Mouse (Mus musculus): Measurements from ENCODE around the gene Hnrnpul1. TPM values are rescaled to one million over a fixed set of nuclear protein-coding genes. Genes with fewer than 3 reads are reported as not detected.

The Hnrnpul1 gene
- polyA plus RNA-seq, 1 experiment from 2014 or later, result 63.5 TPM

DNA sequence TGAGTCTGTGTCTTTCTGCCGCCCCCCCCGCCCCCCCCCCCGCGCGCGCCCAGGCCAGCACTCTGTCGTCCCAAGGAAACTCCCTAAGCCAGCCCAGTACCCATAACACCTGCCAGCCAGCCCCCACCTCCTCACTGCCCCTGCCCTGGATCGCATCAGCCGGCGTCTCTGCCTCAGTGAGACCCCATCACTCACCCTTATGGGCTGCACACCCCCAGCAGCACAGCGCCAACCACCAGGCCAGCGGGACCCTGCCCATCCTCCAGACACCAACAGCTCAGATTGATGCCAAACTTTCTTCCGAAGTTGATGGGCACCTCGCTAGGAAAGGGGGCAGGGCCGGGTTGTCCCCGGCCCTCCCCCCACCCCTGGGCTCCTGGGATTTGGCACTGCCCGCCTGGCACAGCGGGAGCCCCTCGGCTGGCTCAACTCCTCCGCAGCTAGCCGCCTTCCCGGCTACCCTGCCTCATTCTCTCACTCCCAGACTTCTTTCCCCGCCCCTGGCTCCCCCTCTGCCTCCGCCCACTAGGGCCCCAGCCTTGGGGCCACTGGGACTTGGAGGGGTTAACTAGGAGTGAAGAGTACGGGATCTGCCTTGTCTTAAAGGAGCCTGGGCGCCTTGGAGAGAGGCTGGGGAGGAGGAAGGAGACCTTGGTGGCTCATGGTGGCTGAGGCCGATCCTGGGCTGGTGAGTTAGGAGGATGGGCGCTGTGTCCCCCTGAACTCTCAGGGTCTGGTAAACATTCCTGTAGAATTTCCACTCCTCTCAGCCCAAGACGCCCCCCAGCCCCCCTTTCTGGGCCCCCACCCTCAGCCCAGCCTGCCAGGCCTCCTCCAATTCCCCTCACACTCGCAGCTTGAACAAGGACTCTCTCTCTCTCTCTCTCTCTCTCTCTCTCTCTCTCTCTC, 33.9 kb upstream of the Hnrnpul1 start, which contains the start of gene Axl:
TSS of gene Axl (minus strand) at position 486 of the 909 bp plus-strand sequence.
- H3K9ac ChIP-seq, result peak within 1 kb of the TSS; percentile 80
- WGBS, result 2% methylated on average over 27 of the region's 30 CpGs
- peak within 1 kb of the TSS; percentile 87 for H3K4me2 ChIP-seq (replicated peaks)
- ATAC-seq (ENCODE audit: low FRiP score, low read depth), result peak; percentile 93
- no peaks in the 10 kb centered on the region for H3K9me3 ChIP-seq
- peaks cover 31% of the 10 kb centered on the region for H3K4me1 ChIP-seq
- peak within 1 kb of the TSS; percentile 84 for H3K27ac ChIP-seq
- peaks cover 14% of the 10 kb centered on the region for H3K36me3 ChIP-seq
- no peaks in the 10 kb centered on the region for H3K27me3 ChIP-seq
- peak within 1 kb of the TSS; percentile 70 for H3K4me3 ChIP-seq

DNA sequence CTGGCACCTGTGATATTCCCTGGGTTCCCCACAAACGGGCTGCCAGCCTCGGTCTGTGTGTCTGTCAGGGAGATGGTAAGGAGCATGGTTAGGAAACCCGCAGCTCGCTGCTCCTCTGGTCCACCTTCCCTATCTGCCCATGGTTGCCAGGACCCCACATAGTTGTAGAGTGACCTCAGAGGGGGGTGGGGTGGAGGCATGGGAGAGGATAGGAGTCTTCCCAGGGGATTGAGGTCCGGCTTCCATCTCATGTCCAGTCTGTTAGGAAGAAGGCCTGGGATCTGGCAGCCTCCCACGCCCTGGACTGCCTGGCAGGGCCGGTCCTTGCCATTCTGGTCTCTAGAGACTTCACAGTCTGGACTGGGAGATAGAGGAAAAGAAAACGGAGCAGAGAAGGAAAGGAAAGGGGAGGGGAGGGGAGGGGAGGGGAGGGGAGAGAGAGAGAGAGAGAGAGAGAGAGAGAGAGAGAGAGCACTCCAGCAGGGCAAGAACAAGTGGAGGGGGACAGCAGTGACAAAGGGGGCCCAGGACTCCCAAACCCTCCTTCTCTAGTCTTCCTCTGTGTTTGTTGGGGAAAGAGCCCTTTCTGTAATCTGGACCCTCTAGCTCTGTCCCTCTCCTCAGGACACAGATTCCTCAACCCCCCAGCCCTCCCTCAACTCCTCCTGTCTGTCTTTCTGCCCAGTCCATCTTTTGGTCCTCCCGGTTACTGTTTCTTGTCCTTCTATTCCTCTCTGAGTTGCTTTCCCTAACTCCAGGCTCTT, 33.1 kb upstream of the Hnrnpul1 start:
- H3K4me1 ChIP-seq, result peaks cover 36% of the 10 kb centered on the region
- H3K9ac ChIP-seq, result peak overlapping the region; percentile 80
- H3K27me3 ChIP-seq, result no peaks in the 10 kb centered on the region
- H3K27ac ChIP-seq, result no peak overlapping the region; the same call in 1 of the 2 replicates
- no peaks in the 10 kb centered on the region for H3K9me3 ChIP-seq
- H3K4me3 ChIP-seq, result peak overlapping the region; percentile 70
- ATAC-seq (ENCODE audit: low FRiP score, low read depth), result no peak
- H3K4me2 ChIP-seq (replicated peaks), result peak overlapping the region; percentile 87
- 23% methylated on average over 9 of the region's 9 CpGs for WGBS
- H3K36me3 ChIP-seq, result peaks cover 20% of the 10 kb centered on the region

DNA sequence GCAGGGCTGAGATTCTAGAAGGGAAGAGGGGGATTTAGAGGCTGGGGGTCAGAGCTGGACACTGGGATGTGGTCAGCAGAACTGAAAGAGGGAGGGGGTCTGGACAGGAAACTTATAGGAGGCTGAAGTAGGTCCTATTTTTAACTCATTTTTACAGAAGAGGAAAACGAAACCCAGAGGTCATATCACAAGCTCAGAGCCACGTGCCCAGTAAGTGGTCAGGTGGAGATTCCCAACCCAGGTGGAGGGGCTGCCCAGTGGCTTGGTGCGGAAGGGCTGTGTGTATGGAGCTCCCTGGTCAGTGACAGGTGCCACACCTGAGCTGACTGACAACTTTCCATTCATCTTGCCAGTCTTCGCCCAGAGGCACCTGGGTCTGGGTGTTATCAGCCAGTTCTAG, 32.4 kb upstream of the Hnrnpul1 start:
- H3K36me3 ChIP-seq, result peaks cover 20% of the 10 kb centered on the region

DNA sequence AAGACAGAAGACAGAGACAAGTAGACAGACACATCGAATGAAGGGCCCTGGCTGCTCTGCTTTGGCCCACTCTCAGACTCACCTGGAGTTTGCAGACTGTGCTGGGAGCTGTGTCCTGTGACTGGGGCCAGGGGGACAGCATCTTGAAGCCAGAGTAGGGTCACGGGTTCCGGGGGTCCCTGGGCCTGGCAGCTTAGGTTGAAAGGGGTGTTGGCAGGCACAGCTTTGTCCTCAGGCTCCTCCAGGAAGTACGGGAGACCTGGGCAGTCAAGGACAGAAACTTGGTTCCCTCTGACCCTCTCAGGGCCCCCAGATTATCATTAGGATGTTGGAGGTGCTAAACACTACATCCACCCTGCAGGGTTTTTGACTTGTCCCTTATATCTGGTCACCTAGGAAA, 31.2 kb upstream of the Hnrnpul1 start:
- Histone ChIP-seq H3K4me1 (peaks cover 55% of the 10 kb centered on the region), H3K4me2 (replicated peaks) (0 out of 2 replicates have a peak overlapping the region, but pooled peaks have one; percentile 9), H3K9me3 (no peaks in the 10 kb centered on the region), H3K9ac (no peak overlapping the region), H3K36me3 (peaks cover 27% of the 10 kb centered on the region), H3K4me3 (no peak overlapping the region), H3K27ac (no peak overlapping the region), H3K27me3 (no peaks in the 10 kb centered on the region)
- 57% methylated on average over 4 of the region's 4 CpGs for WGBS
- ATAC-seq (ENCODE audit: low FRiP score, low read depth), result no peak

More for the DNA sequence above, 32.4 kb upstream of the Hnrnpul1 start:
- no peaks in the 10 kb centered on the region for H3K27me3 ChIP-seq
- H3K9me3 ChIP-seq, result no peaks in the 10 kb centered on the region
- peak overlapping the region; percentile 70 for H3K4me3 ChIP-seq
- peak overlapping the region; percentile 80; the same call in 1 of the 2 replicates for H3K9ac ChIP-seq
- H3K27ac ChIP-seq, result no peak overlapping the region
- H3K4me2 ChIP-seq (replicated peaks), result peak overlapping the region; percentile 87
- no peak for ATAC-seq (ENCODE audit: low FRiP score, low read depth)
- peaks cover 43% of the 10 kb centered on the region for H3K4me1 ChIP-seq
- WGBS, result 70% methylated on average over 4 of the region's 4 CpGs

DNA sequence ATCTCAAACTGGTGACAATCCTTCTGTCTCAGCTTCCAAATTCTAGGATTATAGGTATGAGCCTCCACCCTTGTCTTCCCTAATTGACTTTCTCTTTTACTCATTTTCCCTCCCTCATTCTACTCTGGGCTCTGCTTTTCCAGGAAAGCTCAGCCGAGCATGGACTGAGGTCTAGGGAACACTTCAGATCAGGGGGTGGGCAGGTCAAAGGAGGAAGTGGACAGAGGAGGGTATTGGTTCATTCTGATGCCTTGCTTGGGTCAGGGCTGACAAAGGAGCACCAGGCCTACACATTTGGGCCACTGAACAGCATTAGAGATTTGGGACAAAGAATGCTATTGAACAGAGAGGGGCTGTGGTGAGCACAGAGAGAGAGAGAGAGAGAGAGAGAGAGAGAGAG, 30.3 kb upstream of the Hnrnpul1 start:
- no peak for ATAC-seq (ENCODE audit: low FRiP score, low read depth)
- peaks cover 56% of the 10 kb centered on the region for H3K4me1 ChIP-seq
- 57% methylated on average over 1 of the region's 1 CpGs for WGBS
- H3K9ac ChIP-seq, result no peak overlapping the region
- no peaks in the 10 kb centered on the region for H3K27me3 ChIP-seq
- H3K4me3 ChIP-seq, result no peak overlapping the region
- H3K36me3 ChIP-seq, result peaks cover 31% of the 10 kb centered on the region
- no peak overlapping the region for H3K4me2 ChIP-seq (replicated peaks)
- H3K9me3 ChIP-seq, result no peaks in the 10 kb centered on the region
- H3K27ac ChIP-seq, result no peak overlapping the region

DNA sequence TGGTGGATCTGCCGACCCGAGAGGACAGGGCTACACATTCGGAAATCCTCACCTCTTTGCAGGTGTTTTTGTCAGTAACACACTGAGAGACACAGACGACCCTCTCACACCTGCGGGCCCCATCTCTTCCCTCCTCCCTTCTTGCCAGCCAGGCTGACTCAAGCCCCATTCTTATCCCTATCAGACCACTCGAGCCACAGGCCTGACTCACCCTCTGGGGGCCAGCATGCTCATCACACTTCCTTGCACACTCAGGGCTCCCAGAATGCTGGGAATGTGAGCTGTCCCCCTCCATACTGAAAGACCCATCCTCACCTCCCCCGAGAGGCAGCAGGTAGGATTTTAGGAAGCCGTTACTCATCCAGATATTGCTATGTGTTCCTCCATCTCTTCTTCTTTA, 29.2 kb upstream of the Hnrnpul1 start:
- Histone ChIP-seq H3K4me2 (replicated peaks) (no peak overlapping the region), H3K9me3 (no peaks in the 10 kb centered on the region), H3K9ac (no peak overlapping the region), H3K4me3 (no peak overlapping the region), H3K4me1 (peaks cover 47% of the 10 kb centered on the region), H3K36me3 (peaks cover 39% of the 10 kb centered on the region), H3K27me3 (no peaks in the 10 kb centered on the region), H3K27ac (no peak overlapping the region)
- 56% methylated on average over 8 of the region's 8 CpGs for WGBS
- no peak for ATAC-seq (ENCODE audit: low FRiP score, low read depth)

DNA sequence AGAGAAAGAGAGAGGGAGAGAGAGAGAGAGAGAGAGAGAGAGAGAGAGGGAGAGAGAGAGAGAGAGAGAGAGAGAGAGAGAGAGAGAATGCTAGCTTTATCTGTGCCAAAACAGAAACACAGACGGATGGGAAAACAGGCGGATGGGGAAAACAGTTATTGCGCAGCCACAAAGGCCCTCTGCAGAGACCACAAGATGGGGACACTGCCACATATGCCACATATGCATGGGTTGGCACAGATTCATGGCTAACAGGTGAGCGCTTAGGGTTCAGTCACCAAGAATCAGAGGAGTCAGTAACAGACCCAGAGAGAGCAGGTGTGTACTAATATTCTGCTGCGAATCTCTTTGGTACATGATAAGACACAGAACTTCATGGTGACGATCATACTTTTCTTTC, 28.2 kb upstream of the Hnrnpul1 start:
- H3K9me3 ChIP-seq, result no peaks in the 10 kb centered on the region
- H3K4me2 ChIP-seq (replicated peaks), result peak overlapping the region; percentile 78; the same call in 1 of the 2 replicates
- no peak for ATAC-seq (ENCODE audit: low FRiP score, low read depth)
- no peaks in the 10 kb centered on the region for H3K27me3 ChIP-seq
- no peak overlapping the region for H3K4me3 ChIP-seq
- H3K36me3 ChIP-seq, result peaks cover 49% of the 10 kb centered on the region
- H3K27ac ChIP-seq, result peak overlapping the region; percentile 58; the same call in 1 of the 2 replicates
- no peak overlapping the region for H3K9ac ChIP-seq
- peaks cover 47% of the 10 kb centered on the region for H3K4me1 ChIP-seq
- 79% methylated on average over 6 of the region's 6 CpGs for WGBS

DNA sequence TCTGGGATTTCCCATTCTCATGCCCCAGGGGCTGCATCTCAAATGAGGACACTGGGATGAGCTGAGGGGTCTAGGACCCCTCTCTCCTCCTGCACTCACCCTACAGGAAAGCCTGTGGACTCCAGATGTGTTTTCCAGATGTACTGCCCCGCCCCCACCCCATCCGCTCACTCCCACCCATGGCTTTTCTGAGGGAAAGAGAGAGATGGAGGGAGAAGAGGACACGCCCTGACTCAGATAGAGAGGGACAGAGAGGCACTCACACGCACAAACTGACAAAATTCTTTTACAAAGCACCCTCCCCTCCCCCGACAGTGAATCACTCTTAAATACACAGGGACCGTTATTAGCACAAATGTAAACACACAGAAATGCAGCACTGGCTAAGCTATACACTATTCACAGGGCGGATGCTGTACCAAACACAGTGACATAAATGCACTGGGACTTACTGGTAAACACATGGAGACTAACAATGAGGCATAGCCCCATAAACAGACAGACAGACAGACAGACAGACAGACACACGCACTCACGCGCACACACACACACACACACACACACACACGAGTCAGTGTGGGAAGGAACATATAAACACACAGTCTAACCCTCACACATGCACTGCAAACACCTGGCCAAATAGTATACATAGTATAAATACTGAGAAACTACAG, 27.5 kb upstream of the Hnrnpul1 start:
- H3K4me2 ChIP-seq (replicated peaks), result peak overlapping the region; percentile 78
- 35% methylated on average over 10 of the region's 11 CpGs for WGBS
- peaks cover 56% of the 10 kb centered on the region for H3K36me3 ChIP-seq
- peak overlapping the region; percentile 68 for H3K9ac ChIP-seq
- no peaks in the 10 kb centered on the region for H3K27me3 ChIP-seq
- H3K27ac ChIP-seq, result peak overlapping the region; percentile 81
- peak overlapping the region; percentile 39 for H3K4me3 ChIP-seq
- peak; percentile 80 for ATAC-seq (ENCODE audit: low FRiP score, low read depth)
- H3K4me1 ChIP-seq, result peaks cover 42% of the 10 kb centered on the region
- no peaks in the 10 kb centered on the region for H3K9me3 ChIP-seq

DNA sequence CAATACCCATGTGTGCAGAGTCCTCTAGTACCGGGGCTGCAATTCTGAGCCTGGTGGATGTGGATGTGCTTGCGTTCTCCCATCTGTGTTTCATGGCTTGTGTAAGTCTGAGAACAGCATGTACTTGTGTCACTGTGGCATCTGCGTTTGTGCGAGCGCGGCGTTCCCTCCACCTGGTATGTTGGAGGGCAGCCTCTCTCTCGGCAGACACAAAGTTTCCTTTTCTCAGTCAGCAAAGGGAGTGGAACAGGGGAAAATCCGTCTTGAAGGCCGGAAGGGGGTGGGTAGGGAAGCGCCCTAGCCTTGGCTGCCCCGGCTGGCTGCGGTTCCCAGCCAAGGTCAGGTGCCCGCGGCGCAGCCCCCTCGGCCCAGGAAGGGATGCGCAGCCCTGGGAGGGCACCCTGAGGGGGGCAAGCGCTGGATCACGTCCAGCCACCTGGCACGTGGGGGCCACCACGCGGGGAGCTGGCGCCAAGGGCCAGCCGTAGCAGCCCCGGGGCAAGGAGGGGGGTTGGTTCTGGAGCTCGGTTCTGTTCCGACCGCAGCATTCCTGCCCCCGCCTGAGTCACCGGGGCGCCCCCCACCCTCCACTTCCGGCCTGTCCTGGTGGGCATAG, 26.9 kb upstream of the Hnrnpul1 start:
- H3K27ac ChIP-seq, result peak overlapping the region; percentile 81
- WGBS, result 6% methylated on average over 32 of the region's 33 CpGs
- H3K27me3 ChIP-seq, result no peaks in the 10 kb centered on the region

DNA sequence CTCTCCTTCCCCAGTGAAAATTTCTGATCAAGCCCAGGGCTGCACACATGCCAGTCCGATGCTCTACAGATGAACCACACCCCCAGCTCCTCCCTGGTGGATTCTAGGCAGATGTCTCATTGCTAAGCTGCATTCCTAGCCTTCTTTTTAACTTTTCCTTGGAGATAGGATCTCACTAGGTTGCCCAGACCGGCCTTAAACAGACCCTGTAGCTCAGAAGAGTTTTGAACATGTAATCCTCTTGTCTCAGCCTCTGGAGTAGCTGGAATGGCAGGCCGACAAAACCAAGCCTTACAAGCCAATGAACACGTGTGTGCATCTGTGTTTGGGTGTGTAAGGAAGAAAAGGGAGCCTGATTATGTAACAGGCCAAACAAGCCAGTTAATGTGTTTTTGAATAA, 26.2 kb upstream of the Hnrnpul1 start:
- H3K36me3 ChIP-seq, result peaks cover 67% of the 10 kb centered on the region
- 57% methylated on average over 4 of the region's 4 CpGs for WGBS
- no peak overlapping the region for H3K4me2 ChIP-seq (replicated peaks)
- H3K4me3 ChIP-seq, result no peak overlapping the region
- H3K9me3 ChIP-seq, result no peaks in the 10 kb centered on the region
- peaks cover 29% of the 10 kb centered on the region for H3K4me1 ChIP-seq
- H3K9ac ChIP-seq, result no peak overlapping the region
- ATAC-seq (ENCODE audit: low FRiP score, low read depth), result no peak
- H3K27ac ChIP-seq, result peak overlapping the region; percentile 81; the same call in 1 of the 2 replicates
- no peaks in the 10 kb centered on the region for H3K27me3 ChIP-seq

More for the DNA sequence above, 26.9 kb upstream of the Hnrnpul1 start:
- peak overlapping the region; percentile 78 for H3K4me2 ChIP-seq (replicated peaks)
- H3K36me3 ChIP-seq, result peaks cover 62% of the 10 kb centered on the region
- H3K9ac ChIP-seq, result peak overlapping the region; percentile 68
- H3K4me1 ChIP-seq, result peaks cover 35% of the 10 kb centered on the region
- peak overlapping the region; percentile 39 for H3K4me3 ChIP-seq
- no peak for ATAC-seq (ENCODE audit: low FRiP score, low read depth)
- H3K9me3 ChIP-seq, result no peaks in the 10 kb centered on the region

DNA sequence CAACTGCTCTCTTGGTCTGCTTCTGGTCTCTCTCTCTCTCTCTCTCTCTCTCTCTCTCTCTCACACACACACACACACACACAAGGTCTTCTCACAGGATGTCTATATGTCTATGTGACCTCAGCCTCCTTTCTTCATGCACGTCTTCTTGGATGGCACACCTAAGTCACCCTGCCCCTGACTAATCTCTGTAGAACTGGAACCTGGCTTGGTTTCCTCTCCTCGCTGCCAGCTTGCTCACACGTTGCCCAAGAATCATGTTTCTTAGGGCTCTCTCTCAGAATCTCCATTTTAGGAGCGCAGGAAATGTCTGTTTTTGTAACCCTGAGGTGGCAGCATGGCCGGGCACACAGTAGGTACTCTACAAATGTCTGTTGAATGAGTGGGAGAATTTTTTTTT, 25.5 kb upstream of the Hnrnpul1 start:
- no peak overlapping the region for H3K4me2 ChIP-seq (replicated peaks)
- H3K27me3 ChIP-seq, result no peaks in the 10 kb centered on the region
- WGBS, result 90% methylated on average over 5 of the region's 5 CpGs
- H3K9me3 ChIP-seq, result no peaks in the 10 kb centered on the region
- peaks cover 69% of the 10 kb centered on the region for H3K36me3 ChIP-seq
- peaks cover 26% of the 10 kb centered on the region for H3K4me1 ChIP-seq
- ATAC-seq (ENCODE audit: low FRiP score, low read depth), result no peak
- no peak overlapping the region for H3K9ac ChIP-seq
- H3K4me3 ChIP-seq, result no peak overlapping the region
- H3K27ac ChIP-seq, result no peak overlapping the region

All from limb, embryonic 13.5 days (tissue).